Comparison of ENCODE assay signal across 8 mouse cellular contexts in genomic region chr17:32829540-32830417, GRCm38 (mm10). TPM values are rescaled to one million over a fixed set of nuclear protein-coding genes. Genes with fewer than 3 reads are reported as not detected.
DNase-seq lines count a peak whose midpoint lies in the region; ATAC-seq lines count a peak whose summit lies in the region.

Zfp799 (minus strand) TSS chr17:32830261.

- ATAC-seq in hindbrain, embryonic 11.5 days (ENCODE audit: low FRiP score): peak; percentile 98

- peak within 1 kb of the TSS; percentile 94 for H3K9ac ChIP-seq in hindbrain, embryonic 11.5 days (ENCODE audit: low read depth, low read length)

- peak within 1 kb of the TSS; percentile 84 for H3K4me3 ChIP-seq in hindbrain, embryonic 11.5 days (ENCODE audit: low read depth, low read length)

- peak; percentile 92 for DNase-seq in NIH3T3 (ENCODE audit: low read depth)
- DNase-seq in cerebellum, adult 9-11 months: peak; percentile 84
- DNase-seq in frontal cortex, adult 2 months (ENCODE audit: extremely low spot score in 1 of 2, low spot score in 1 of 2): peak; percentile 87 to 90
- DNase-seq in hindbrain, embryonic 11.5 days (ENCODE audit: low spot score): peak; percentile 86
- DNase-seq in layer of hippocampus, postnatal 10 days (ENCODE audit: low spot score in 2 of 2): peak; percentile 72 to 78
- DNase-seq in lung, postnatal 10 days: peak; percentile 89
- peak; percentile 62 for DNase-seq in ovary, postnatal 36 days (ENCODE audit: low spot score)
- peak; percentile 71 for DNase-seq in thymus, postnatal 25 days

- no peaks in the 10 kb centered on the region; the same call in 1 of the 2 replicates for H3K4me1 ChIP-seq in hindbrain, embryonic 11.5 days (replicated peaks; ENCODE audit: control insufficient read depth, insufficient read depth, low read length)

- H3K27ac ChIP-seq in hindbrain, embryonic 11.5 days (ENCODE audit: low read depth, low read length): peak within 1 kb of the TSS; percentile 79

- no peaks in the 10 kb centered on the region for H3K9me3 ChIP-seq in hindbrain, embryonic 11.5 days (ENCODE audit: control insufficient read depth, low read length)

- WGBS in hindbrain, embryonic 11.5 days: 2% methylated on average over 35 of the region's 35 CpGs

- H3K36me3 ChIP-seq in hindbrain, embryonic 11.5 days (ENCODE audit: control insufficient read depth, insufficient read depth, low read length): no peaks in the 10 kb centered on the region

- peak within 1 kb of the TSS; percentile 67 for H3K4me2 ChIP-seq in hindbrain, embryonic 11.5 days (replicated peaks; ENCODE audit: low read depth, low read length)

- H3K27me3 ChIP-seq in hindbrain, embryonic 11.5 days (ENCODE audit: control insufficient read depth, insufficient read depth, low read length): no peaks in the 10 kb centered on the region

RNA-seq across cellular contexts. Expression of gene Zfp799, which starts in this region (rescaled TPM):
- polyA plus RNA-seq in frontal cortex, adult 2 months (2012; rRNA removed): 13.1 and 14.0 TPM in 2 replicates
- polyA plus RNA-seq in hindbrain, embryonic 11.5 days (2014; fragmentation: Nextera tagmentation; extraction: Ambion mirVana): 20.3 and 24.4 TPM in 2 replicates
- total RNA-seq in layer of hippocampus, postnatal 10 days (2021): 10 to 100 TPM; 23.7 to 27.0 TPM

Comparison
In these comparisons a context has a peak if more than half of its experiments do, and no peak if none do; other contexts are left out.
1. Peak in every context shown above with its lines: DNase-seq, ATAC-seq, H3K4me3 ChIP-seq and H3K27ac ChIP-seq.